Mouse (Mus musculus): ENCODE results near the gene Padi6. TPM values are rescaled to one million over a fixed set of nuclear protein-coding genes. Genes with fewer than 3 reads are reported as not detected.

Gene Padi6
- polyA plus RNA-seq, 1 experiment from 2014 or later: not detected

DNA sequence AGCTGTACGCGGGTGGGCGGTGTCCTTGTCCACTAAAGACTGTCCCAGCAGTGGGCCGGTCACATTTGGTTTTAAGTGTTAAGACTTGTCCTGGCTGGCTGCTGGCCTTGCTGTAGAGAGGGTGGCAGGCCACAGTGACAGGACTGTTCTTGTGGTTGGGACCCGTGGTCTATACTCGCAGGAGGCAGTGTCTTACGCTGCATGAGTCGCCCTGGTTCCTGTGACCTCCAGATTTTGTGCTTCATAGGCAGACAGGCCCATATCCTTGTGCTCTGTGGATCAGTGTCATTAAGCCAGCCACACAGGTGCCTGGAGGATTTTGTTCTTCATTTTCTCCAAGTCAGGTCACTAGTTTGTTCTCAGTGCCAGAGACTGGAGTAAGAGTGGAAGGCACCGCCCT is 24.0 kb downstream of the Padi6 start:
- 98% methylated on average over 9 of the region's 9 CpGs for WGBS
- Histone ChIP-seq H3K9me3 (no peaks in the 10 kb centered on the region), H3K4me2 (no peak overlapping the region), H3K4me1 (peaks cover 13% of the 10 kb centered on the region), H3K36me3 (replicated peaks) (peaks cover 97% of the 10 kb centered on the region), H3K4me3 (replicated peaks) (no peak overlapping the region), H3K27ac (no peak overlapping the region), H3K9ac (no peak overlapping the region), H3K27me3 (no peaks in the 10 kb centered on the region)
- no peak for ATAC-seq (ENCODE audit: low FRiP score)

DNA sequence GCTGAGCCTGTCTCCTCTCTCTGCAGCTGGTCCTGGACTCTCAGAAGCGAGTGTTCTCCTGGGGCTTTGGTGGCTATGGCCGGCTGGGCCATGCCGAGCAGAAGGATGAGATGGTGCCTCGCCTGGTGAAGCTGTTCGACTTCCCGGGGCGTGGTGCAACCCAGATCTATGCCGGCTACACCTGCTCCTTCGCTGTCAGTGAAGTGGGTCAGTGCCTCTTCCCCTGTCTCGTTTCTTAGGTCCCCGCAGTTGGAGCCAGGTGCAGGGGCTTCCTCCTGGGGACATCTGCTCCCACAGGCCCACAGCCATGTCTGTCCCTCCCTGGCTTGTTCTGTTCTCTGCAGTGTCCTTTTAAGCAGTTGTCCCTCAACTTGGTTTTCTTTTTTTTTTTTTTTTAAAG is 25.4 kb downstream of the Padi6 start:
- 94% methylated on average over 11 of the region's 11 CpGs for WGBS
- H3K9ac ChIP-seq: no peak overlapping the region
- no peaks in the 10 kb centered on the region for H3K27me3 ChIP-seq
- no peak overlapping the region for H3K27ac ChIP-seq
- H3K4me3 ChIP-seq (replicated peaks): no peak overlapping the region
- H3K9me3 ChIP-seq: no peaks in the 10 kb centered on the region
- ATAC-seq (ENCODE audit: low FRiP score): no peak
- H3K4me1 ChIP-seq: peaks cover 27% of the 10 kb centered on the region
- no peak overlapping the region for H3K4me2 ChIP-seq
- peaks cover 97% of the 10 kb centered on the region for H3K36me3 ChIP-seq (replicated peaks)

DNA sequence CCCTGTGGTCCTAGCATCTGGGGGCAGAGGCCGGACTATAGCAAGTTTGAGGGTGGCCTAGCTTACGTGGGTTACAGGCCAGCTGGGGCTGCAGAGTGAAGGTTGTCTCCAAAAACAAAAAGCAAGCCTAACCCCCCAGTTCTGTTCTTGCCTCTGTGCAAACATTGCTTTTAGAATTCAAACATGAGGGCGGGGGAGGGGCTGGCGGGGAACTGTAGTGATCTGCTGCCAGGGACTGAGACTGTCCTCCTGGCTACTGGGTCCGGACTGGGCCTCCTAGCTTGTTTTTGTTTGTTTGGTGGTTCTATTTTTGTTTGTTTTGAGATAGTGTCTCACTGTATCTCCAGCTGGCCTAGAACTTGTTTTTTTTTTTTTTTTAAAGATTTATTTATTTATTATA is 27.9 kb downstream of the Padi6 start:
- Histone ChIP-seq H3K4me1 (peaks cover 29% of the 10 kb centered on the region), H3K36me3 (replicated peaks) (peaks cover 97% of the 10 kb centered on the region), H3K9me3 (no peaks in the 10 kb centered on the region), H3K27me3 (no peaks in the 10 kb centered on the region), H3K4me3 (replicated peaks) (no peak overlapping the region), H3K27ac (0 out of 2 replicates have a peak overlapping the region, but pooled peaks have one; percentile 71), H3K9ac (no peak overlapping the region), H3K4me2 (no peak overlapping the region)
- no peak for ATAC-seq (ENCODE audit: low FRiP score)
- 86% methylated on average over 5 of the region's 5 CpGs for WGBS

DNA sequence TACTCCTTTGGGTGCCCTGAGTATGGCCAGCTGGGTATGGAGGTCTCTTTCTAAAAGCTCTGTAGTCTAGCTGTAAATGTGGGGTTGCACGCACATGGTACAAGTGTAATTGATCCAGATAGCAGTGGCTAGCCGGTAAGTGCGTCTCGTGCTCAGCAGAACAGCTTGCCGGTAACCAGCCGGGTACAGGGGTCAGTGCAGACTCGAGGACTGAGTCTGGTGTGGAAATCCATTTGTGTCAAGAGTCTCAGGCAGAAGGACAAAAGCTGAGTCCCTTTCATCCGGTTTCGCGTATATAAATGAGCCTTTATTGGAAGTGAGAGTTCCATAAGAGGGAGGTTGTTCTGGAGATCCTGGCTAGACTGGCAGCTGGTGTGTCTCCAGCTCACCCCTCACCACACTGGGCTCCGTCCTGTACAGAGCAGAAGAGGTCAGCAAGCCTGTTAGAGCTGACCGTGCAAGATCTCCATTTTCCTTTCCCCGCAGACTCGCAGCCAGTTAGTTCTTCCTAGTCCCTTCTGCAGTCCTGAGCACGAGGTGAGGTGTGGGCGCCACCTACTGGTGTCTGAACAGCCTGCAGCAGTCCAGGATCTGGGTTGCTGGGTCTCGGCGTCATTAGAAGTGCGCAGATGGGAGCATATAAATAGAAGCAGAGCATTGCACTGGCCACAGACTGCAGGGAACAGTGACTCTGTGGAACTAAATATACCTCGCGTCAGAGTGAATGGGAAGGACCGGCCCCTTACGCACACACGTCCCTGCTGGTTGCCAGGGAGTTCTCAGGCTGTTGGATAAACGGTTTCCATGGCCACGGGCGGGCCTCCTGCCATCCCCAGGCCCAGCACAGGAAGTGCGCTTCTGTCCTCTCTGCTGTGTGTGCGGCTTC is 28.7 kb downstream of the Padi6 start:
- Histone ChIP-seq H3K27me3 (no peaks in the 10 kb centered on the region), H3K27ac (peak overlapping the region; percentile 71), H3K4me1 (peaks cover 32% of the 10 kb centered on the region), H3K4me2 (no peak overlapping the region), H3K4me3 (replicated peaks) (no peak overlapping the region), H3K9me3 (no peaks in the 10 kb centered on the region), H3K36me3 (replicated peaks) (peaks cover 97% of the 10 kb centered on the region), H3K9ac (no peak overlapping the region)
- WGBS: 47% methylated on average over 29 of the region's 29 CpGs
- peak; percentile 86 for ATAC-seq (ENCODE audit: low FRiP score)

DNA sequence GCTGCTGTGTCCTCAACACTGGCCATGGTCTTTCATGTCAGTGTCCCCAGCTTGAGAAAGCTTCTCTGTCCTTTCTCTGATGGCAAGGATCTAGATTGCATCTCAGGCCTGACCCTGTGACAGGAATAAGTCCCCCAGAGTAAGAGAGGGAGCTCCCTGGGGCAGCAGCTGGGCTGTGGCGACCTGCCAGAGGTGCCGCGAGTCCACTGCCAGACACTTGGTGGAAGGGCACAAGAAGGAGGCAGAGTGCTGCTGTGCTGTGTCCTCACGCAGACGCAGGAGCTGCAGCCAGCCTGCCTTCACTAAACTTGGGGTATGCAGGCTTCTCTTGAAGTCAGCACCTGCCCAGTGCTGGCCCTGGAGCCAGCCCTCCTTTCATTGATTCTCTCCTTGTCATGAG is 31.1 kb downstream of the Padi6 start:
- no peak overlapping the region for H3K4me2 ChIP-seq
- no peak overlapping the region for H3K4me3 ChIP-seq (replicated peaks)
- no peak for ATAC-seq (ENCODE audit: low FRiP score)
- peaks cover 98% of the 10 kb centered on the region for H3K36me3 ChIP-seq (replicated peaks)
- H3K9me3 ChIP-seq: no peaks in the 10 kb centered on the region
- no peaks in the 10 kb centered on the region for H3K27me3 ChIP-seq
- H3K9ac ChIP-seq: no peak overlapping the region
- H3K27ac ChIP-seq: 0 out of 2 replicates have a peak overlapping the region, but pooled peaks have one; percentile 6
- peaks cover 49% of the 10 kb centered on the region for H3K4me1 ChIP-seq
- 79% methylated on average over 5 of the region's 5 CpGs for WGBS

DNA sequence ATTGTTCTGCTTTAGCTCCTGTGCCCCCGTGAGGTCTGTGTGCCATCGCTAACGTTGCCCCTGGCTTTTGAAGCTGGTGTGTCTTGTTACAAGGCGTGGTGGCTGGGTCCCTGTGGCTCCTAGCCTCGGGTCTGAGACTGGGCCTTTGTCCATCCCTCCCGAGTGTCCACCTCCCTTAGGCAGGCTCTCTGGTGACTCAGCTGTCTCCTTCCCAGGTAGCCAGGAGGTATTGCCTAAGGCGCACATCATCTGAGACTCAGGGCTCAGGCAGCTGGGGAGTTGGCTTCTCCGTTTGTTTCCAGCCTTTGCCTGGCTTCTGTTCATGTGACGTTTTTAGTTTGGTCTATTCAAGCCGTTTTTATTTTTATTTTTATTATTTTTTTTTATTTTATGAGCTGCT is 31.7 kb downstream of the Padi6 start:
- peaks cover 98% of the 10 kb centered on the region for H3K36me3 ChIP-seq (replicated peaks)
- ATAC-seq (ENCODE audit: low FRiP score): no peak
- no peak overlapping the region for H3K27ac ChIP-seq
- WGBS: 85% methylated on average over 10 of the region's 10 CpGs
- no peak overlapping the region for H3K9ac ChIP-seq
- no peaks in the 10 kb centered on the region for H3K9me3 ChIP-seq
- H3K4me2 ChIP-seq: no peak overlapping the region
- no peak overlapping the region for H3K4me3 ChIP-seq (replicated peaks)
- H3K27me3 ChIP-seq: no peaks in the 10 kb centered on the region
- peaks cover 52% of the 10 kb centered on the region for H3K4me1 ChIP-seq

DNA sequence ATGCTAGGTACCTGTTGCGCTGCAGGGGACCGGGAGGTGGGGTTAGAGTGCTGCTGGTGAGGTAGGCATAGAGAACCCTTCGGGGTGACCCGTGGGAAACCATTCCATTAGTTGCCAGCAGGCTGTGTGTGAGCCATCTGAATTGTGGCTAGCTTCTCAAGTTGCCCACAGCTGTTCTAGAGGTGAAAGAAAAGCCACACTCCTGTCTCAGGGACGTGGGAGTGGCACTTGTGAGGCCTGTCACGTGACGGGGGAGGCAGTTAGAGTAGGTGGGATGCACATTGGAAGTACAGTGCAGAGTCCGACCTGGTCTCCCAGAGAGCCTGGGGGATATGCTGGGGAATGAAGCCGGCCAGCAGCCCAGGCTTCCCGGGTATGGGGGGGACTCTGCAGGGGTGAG is 32.8 kb downstream of the Padi6 start:
- Histone ChIP-seq H3K4me2 (no peak overlapping the region), H3K4me3 (replicated peaks) (no peak overlapping the region), H3K27me3 (no peaks in the 10 kb centered on the region), H3K4me1 (peaks cover 63% of the 10 kb centered on the region), H3K9me3 (no peaks in the 10 kb centered on the region), H3K27ac (no peak overlapping the region), H3K36me3 (replicated peaks) (peaks cover 99% of the 10 kb centered on the region), H3K9ac (no peak overlapping the region)
- 90% methylated on average over 10 of the region's 10 CpGs for WGBS
- no peak for ATAC-seq (ENCODE audit: low FRiP score)

DNA sequence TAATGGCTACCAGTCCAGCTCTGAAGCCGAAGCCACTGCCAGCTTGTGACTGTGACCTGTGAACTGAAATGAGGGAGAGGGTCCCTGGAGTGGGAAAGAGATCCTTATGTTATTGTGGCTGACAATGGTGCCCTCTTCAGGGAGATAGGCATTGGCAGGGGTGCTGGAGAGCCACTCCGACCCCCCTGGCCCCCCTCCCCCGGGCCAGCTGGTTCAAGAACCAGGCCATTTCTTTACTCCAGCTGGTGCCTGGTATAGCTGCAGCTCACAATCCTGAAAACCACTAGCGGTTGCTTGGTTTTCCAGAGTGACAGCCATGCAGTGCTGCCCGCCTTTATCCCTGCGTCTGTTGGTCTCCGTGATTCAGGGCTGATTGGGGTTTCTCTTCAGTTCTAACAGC is 33.3 kb downstream of the Padi6 start:
- peaks cover 99% of the 10 kb centered on the region for H3K36me3 ChIP-seq (replicated peaks)
- peaks cover 63% of the 10 kb centered on the region for H3K4me1 ChIP-seq
- WGBS: 86% methylated on average over 7 of the region's 7 CpGs
- no peak overlapping the region for H3K27ac ChIP-seq
- no peak overlapping the region for H3K4me2 ChIP-seq
- H3K27me3 ChIP-seq: no peaks in the 10 kb centered on the region
- H3K9ac ChIP-seq: no peak overlapping the region
- no peaks in the 10 kb centered on the region for H3K9me3 ChIP-seq
- H3K4me3 ChIP-seq (replicated peaks): no peak overlapping the region
- ATAC-seq (ENCODE audit: low FRiP score): no peak

DNA sequence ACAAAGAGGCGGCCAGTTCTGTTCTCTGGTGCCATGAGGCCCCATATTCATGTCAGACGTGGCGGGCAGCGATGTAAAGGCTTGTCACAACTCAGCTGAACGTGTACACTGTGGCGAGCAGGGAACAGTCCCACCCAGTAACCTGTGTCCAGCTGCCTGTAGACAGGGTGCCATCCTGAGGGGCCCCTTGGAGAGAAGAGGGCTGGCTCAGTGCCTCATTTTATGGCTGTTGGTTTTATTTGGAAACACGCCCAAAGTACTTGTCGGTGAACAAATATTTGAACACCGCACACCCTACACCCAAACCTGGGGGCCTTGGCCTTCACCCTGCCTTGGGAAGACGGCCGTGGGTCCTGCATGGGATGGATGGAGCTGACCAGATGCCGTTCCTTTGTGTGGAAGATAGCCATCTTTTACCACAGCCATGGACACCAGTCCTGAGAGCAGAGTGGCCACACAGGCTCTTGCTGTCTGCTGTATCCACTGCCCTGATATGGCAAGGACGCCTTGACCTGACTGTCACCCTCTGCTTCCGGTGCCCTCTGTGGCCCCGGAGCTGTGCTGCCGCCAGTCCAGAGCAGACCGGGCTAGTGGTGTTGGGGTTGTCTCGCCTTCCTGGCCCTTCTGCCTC is 34.0 kb downstream of the Padi6 start:
- WGBS: 89% methylated on average over 18 of the region's 18 CpGs
- Histone ChIP-seq H3K27ac (no peak overlapping the region), H3K4me2 (no peak overlapping the region), H3K36me3 (replicated peaks) (peaks cover 94% of the 10 kb centered on the region), H3K27me3 (no peaks in the 10 kb centered on the region), H3K9ac (no peak overlapping the region), H3K4me3 (replicated peaks) (no peak overlapping the region), H3K4me1 (peaks cover 63% of the 10 kb centered on the region), H3K9me3 (no peaks in the 10 kb centered on the region)
- no peak for ATAC-seq (ENCODE audit: low FRiP score)

DNA sequence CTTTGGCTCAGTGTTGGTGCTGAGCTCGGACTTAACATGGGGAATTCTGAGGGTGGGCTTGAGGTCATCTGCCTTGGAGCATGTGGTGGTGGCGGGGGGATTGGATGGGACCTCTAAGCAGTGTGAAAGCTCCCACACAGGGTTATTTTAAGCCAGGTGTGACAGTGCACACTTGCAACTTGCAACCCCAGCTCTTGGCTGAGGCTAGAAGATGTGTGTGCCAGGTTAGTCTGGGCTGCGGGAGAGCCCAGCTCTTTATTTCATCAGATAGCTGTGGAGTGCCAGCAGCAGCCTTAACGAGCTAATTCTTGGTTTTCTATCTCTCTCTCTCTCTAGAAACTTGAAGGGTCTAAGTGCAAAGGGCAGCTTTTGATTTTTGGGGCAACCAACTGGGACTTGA is 34.8 kb downstream of the Padi6 start:
- peaks cover 86% of the 10 kb centered on the region for H3K36me3 ChIP-seq (replicated peaks)

DNA sequence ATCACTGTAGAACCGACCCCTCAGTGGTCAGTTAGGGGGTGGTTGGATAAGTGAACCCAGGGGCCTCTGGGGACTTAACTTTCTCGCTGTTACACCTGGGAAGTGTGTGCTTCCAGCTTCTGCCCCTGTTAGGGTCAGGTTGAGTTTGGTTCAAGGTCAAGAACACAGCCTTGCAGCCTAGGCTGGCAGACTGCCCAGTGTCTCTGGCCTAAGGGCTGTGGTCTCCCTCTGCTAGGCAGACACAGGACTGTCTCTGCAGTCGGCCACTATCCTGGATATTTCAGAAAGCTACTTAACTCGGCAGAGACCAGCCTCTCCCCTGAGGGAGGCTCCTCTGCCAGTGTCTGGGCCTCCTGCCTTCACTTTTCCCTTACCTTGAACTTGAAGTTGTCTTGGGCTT is 38.3 kb downstream of the Padi6 start:
- Histone ChIP-seq H3K36me3 (replicated peaks) (peaks cover 51% of the 10 kb centered on the region), H3K27me3 (peaks cover 17% of the 10 kb centered on the region), H3K4me1 (peaks cover 70% of the 10 kb centered on the region), H3K9me3 (no peaks in the 10 kb centered on the region), H3K27ac (peak overlapping the region; percentile 100), H3K9ac (peak overlapping the region; percentile 98), H3K4me2 (peak overlapping the region; percentile 85), H3K4me3 (replicated peaks) (peak overlapping the region; percentile 97)
- WGBS: 33% methylated on average over 4 of the region's 4 CpGs
- no peak for ATAC-seq (ENCODE audit: low FRiP score)

More for the DNA sequence above, 34.8 kb downstream of the Padi6 start:
- Histone ChIP-seq H3K4me2 (no peak overlapping the region), H3K4me3 (replicated peaks) (no peak overlapping the region), H3K4me1 (peaks cover 60% of the 10 kb centered on the region), H3K27ac (no peak overlapping the region), H3K27me3 (no peaks in the 10 kb centered on the region), H3K9ac (no peak overlapping the region), H3K9me3 (no peaks in the 10 kb centered on the region)
- WGBS: 79% methylated on average over 4 of the region's 4 CpGs
- no peak for ATAC-seq (ENCODE audit: low FRiP score)

DNA sequence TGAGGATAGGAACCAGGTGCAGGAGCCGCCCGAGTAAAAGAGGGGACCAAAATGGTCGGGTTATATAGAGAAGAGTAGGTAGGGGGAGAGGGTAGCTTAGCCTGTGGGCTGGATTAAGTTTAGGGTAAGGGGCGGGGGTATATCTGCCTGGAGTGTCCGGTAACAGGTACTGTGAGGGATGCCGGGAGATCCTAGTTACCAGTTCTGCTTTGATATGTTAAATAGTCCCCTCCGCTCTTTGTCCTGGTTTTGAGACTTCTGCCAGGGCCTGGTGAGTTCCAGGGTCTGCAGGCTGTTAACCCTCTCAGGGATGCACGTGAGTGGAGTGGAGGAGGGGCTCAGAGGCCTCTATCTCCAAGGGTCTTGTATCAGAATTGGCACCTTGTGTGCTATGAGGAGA is 38.8 kb downstream of the Padi6 start:
- ATAC-seq (ENCODE audit: low FRiP score): no peak
- 1% methylated on average over 8 of the region's 8 CpGs for WGBS
- H3K9ac ChIP-seq: peak overlapping the region; percentile 98
- H3K27me3 ChIP-seq: peaks cover 22% of the 10 kb centered on the region
- peak overlapping the region; percentile 100 for H3K27ac ChIP-seq
- no peaks in the 10 kb centered on the region for H3K9me3 ChIP-seq
- peaks cover 67% of the 10 kb centered on the region for H3K4me1 ChIP-seq
- peak overlapping the region; percentile 97 for H3K4me3 ChIP-seq (replicated peaks)
- peaks cover 46% of the 10 kb centered on the region for H3K36me3 ChIP-seq (replicated peaks)
- H3K4me2 ChIP-seq: peak overlapping the region; percentile 85

Data from forebrain, embryonic 12.5 days (tissue).